Mouse (Mus musculus): Measurements from ENCODE around the gene Gm20662. TPM values are rescaled to one million over a fixed set of nuclear protein-coding genes. Genes with fewer than 3 reads are reported as not detected.

The Gm20662 gene
- total RNA-seq, 2 experiments from 2014 or later, result 6.1 to 9.5 TPM

GRCm38 (mm10) chr9:108052885-108053664, 56.9 kb downstream of the Gm20662 start, which contains the start of gene Amigo3:
Amigo3 (plus strand) TSS chr9:108053159.
- DNase-seq (ENCODE audit: low spot score in 2 of 2), result peak; percentile 96 to 97

DNA sequence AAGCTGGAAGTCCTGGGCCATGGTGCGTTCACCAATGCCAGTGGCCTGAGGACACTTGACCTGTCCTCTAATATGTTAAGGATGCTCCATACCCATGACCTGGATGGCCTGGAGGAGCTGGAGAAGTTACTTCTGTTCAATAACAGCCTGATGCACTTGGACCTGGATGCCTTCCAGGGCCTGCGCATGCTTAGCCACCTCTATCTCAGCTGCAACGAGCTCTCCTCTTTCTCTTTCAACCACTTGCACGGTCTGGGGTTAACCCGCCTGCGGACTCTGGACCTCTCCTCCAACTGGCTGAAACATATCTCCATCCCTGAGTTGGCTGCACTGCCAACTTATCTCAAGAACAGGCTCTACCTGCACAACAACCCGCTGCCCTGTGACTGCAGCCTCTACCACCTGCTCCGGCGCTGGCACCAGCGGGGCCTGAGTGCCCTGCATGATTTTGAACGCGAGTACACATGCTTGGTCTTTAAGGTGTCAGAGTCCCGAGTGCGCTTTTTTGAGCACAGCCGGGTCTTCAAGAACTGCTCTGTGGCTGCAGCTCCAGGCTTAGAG, 57.6 kb downstream of the Gm20662 start:
- no peak for DNase-seq (ENCODE audit: low spot score in 2 of 2)

GRCm38 (mm10) chr9:108054331-108055040, 58.3 kb downstream of the Gm20662 start:
- DNase-seq (ENCODE audit: low spot score in 2 of 2), result no peak

DNA sequence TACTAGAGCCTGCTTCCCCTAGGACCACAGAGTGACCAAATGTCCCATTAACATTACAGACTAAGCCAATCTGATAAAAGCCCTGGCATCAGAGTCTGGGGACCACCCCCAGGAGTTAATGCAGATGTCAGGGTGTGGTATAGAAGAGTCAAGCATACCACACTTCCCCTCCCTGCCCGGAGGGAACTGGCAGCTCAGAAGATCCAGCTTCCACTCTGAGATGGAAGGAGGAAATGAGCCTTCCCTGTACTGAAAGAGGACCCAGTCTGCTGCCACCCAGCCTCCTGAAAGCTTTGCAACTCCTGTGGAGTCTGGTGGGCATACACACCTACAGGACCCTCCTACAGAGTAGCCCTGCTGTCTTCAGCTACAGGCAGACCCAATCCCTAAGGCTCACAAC, 58.9 kb downstream of the Gm20662 start:
- no peak for DNase-seq (ENCODE audit: low spot score in 2 of 2)

GRCm38 (mm10) chr9:108055661-108056237, 59.6 kb downstream of the Gm20662 start:
- DNase-seq (ENCODE audit: low spot score in 2 of 2), result no peak

- DNase-seq (ENCODE audit: low spot score in 2 of 2), result no peak
Measured at GRCm38 (mm10) chr9:108056361-108057261, 60.5 kb downstream of the Gm20662 start.

DNA sequence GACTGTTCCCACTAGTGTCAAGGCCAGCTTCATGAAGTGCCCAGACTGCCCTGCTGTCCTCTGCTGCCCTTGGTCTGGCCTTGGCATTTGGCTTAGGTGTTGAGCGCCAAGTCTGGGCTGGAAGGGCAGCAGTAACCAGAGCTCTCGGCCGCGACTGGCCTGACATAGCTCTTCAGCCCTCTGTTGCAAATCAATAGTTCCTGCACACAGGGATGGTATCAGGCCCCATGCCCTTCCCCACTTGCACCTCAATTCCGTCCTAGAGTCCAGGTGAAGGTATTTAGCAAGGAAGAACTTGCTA, 61.1 kb downstream of the Gm20662 start:
- DNase-seq (ENCODE audit: low spot score in 2 of 2), result no peak

DNA sequence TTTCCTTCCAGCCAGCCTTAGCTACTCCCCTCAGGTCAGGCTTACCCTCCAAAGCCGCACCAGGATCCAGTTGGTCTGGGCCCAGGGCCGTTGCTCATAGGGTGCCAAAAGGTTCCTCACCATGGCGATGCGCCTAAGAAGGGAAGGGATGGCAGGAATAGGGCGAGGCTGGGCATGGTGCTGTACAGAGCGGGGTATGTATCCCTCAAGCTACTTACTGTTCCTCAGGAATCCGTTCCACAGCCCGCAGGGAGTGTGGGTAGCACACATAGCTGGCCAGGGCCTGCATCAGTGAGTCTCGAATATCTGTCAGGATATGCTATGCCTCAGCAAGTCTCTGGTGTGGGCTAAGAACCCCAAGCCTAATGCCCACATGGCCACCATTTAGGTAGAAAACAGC, 62.1 kb downstream of the Gm20662 start:
- no peak for DNase-seq (ENCODE audit: low spot score in 2 of 2)

DNA sequence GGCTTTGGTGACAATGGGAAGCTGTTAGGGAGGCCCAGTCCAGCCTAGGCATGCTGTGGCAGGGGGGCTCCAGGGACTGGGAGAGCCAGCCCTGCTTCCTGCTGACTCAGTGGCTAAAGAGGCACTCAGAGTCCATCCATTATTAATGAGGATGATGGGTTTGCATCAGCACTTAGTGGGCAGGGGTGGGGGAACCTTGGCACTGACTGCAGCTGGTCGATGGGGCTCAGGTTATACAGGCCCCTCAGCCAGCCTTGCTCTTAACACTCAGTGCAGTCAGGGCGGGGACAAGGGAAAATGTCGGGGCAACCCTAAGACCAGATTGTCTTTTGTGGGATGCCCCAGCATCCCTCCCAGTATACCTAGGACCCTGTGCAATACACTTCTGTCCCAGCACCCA, 66.0 kb downstream of the Gm20662 start:
- no peak for DNase-seq (ENCODE audit: low spot score in 2 of 2)

DNA sequence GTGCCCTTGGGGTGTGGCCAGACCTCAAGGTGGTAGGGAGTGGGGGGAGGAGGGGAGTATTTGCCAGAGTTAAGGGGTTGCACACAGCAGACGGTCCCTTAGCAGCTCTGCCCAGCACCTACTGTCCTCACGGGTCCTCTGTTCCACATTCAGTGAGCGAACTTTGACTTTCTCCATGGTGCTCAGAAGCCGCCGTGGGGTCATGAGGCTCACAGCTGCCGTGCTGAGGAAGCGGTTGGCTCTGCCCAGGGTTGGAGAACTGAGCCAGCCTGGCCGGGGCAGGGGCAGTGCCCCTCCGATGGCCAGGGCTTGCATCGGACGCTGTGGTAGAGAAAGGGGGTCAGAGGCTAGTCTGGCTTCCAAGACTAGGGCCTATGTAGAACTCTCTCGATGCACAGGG, 67.2 kb downstream of the Gm20662 start:
- no peak for DNase-seq (ENCODE audit: low spot score in 2 of 2)

DNA sequence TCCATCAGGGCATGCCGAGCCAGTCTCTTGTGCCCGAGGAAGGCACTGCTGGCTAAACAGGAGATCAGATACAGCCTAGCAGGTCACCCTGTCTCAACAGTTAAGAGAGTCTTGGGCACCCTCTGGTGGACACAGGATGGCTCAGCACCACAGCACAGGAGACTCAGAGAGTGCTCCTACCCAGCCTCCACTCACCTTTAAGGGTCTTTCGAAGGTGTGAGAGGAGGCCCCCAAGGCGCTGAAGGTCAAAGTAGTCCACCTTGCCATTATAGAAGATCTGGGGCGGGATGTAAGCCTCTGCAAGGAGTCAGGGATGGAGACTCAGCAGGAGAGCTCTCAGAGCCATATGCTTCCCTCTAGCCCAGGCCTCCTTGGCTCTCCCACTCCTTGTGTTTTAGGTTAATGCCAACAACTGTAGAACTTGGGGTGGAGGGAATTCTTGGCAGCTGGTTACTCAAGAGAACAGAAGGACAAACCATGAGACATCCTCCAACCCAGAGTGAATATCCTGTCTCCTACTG, 69.4 kb downstream of the Gm20662 start:
- peak; percentile 68 to 70 for DNase-seq (ENCODE audit: low spot score in 2 of 2)

- DNase-seq (ENCODE audit: low spot score in 2 of 2), result no peak
Measured at GRCm38 (mm10) chr9:108067199-108067598, 71.0 kb downstream of the Gm20662 start.

- peak; percentile 81 to 88 for DNase-seq (ENCODE audit: low spot score in 2 of 2)
Measured at GRCm38 (mm10) chr9:108067900-108068299, 71.8 kb downstream of the Gm20662 start.

DNA sequence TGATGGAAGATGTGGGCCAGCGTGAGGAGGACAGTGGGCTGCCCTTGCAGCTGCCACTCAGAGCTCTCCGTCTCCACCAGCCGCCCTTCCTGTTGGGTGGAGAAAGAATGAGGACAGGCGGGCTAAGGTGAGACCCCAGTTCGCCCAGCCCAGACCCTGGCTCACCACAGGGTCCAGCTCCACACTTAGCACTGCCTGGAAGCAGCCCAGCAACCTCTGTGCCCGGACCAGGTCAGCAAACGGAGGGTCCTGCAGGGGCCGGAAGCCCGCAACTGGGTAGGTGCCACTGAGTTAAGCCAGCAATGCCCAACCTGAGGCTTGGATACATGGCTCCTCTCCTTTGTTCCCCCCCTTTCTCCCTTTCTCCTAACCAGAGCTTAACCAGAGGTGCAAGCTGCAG, 72.9 kb downstream of the Gm20662 start:
- no peak for DNase-seq (ENCODE audit: low spot score in 2 of 2)

- DNase-seq (ENCODE audit: low spot score in 2 of 2), result no peak
Measured at GRCm38 (mm10) chr9:108069529-108069928, 73.4 kb downstream of the Gm20662 start.

DNA sequence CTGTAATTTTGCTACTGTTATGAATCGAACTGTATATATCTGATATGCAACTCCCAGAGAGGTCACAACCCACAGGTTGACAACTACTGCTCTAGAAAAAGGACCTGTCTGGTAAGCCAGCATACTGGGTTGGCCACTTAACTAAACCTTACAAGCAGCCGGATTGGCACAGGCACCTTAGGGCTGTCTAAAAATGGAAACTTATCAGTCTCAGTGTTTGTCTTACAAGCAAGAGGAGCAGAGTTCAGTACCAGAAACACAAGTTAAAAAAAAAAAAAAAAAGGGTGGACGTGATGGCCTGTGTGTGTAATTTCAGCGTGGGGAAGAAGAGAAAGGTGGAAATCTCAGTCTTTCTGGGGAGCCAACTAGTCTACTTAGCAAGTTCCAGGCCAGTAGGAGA, 75.7 kb downstream of the Gm20662 start:
- no peak for DNase-seq (ENCODE audit: low spot score in 2 of 2)

- no peak for DNase-seq (ENCODE audit: low spot score in 2 of 2)
Measured at GRCm38 (mm10) chr9:108072481-108072924, 76.4 kb downstream of the Gm20662 start.

GRCm38 (mm10) chr9:108073141-108073930, 77.2 kb downstream of the Gm20662 start:
- no peak for DNase-seq (ENCODE audit: low spot score in 2 of 2)

DNA sequence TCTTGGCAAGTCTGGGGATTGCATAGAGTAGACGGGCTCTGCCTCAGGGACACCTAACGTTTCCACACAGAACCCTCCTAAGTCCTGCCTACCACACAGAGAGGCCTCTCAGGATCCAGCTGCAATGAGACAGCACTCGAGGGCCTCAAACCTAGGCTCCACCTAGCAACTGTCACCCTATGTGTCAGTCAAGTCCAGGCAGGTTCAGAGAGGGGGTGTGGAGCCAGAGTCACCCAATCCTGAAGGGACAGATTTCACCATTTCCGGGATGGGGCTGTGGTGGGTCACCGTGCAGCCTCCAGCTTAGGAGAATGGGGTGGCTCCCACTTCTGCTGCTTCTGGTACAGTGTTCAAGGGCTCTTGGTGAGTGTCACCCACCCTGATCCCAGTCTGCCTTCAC, 84.0 kb downstream of the Gm20662 start, which contains the start of gene Mst1:
Gene Mst1, plus strand, starts transcription at position 269 of the 400 bp plus-strand sequence.
- DNase-seq (ENCODE audit: low spot score in 2 of 2), result no peak

DNA sequence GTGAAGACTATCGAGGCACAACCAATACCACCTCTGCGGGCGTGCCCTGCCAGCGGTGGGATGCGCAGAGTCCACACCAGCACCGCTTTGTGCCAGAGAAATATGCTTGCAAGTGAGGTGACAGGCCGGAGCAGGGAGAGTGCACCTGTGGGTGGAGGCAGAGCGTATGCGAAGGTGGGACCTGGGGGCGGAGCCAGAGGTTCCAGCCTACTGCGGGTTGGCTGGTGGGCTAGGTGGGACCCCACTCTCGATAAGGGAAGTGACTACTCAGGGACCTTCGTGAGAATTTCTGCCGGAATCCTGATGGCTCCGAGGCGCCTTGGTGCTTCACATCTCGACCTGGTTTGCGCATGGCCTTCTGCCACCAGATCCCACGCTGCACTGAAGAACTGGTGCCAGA, 86.4 kb downstream of the Gm20662 start:
- DNase-seq (ENCODE audit: low spot score in 2 of 2), result no peak

All from left cerebral cortex, adult 18-20 months (tissue).